Mouse (Mus musculus): ENCODE measurements around the gene Olfr1100.

The Olfr1100 gene

DNA sequence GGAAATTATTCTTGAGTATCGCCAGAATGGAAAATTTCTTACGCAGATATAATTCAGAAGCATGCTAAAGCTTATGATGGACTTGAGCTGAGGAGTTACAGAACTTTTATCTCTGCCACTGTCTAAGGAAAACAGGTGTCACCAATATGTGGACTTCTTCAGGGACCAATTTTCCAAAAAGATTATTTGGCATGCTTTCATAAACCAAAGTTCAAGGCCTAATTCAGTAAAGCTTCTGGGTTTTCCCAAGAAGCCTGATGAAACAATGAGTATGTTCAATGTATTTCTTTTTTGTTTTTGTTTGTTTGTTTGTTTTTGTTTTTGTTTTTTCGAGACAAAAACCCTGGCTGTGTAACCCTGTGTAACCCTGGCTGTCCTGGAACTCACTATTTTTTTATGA, at the start of gene Olfr1100:
Olfr1100 (minus strand) TSS at position 101 of the 400 bp plus-strand sequence.
- no peak for DNase-seq (ENCODE audit: extremely low read depth, low read depth)

DNA sequence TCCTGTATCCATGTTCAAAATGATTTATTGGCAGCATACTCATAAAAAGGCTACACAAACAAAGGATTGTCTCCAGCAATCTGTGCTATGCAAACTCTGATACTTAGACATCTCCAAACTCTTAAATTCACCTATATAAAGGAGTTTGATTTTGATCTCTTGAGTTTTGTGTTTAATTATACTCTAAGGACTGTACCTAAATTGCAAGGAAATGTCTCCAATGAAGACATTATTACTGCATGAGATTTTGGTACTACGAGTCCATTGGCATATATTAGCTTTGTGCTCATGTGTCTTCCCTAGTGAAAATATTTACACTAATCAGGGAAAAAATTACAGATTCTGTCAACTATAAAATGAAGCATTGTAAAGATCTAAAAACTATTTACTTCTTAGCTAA, 47.2 kb upstream of the Olfr1100 start, which contains the start of gene Olfr1104:
Olfr1104 (minus strand) TSS at position 101 of the 400 bp plus-strand sequence.
- no peak for DNase-seq (ENCODE audit: extremely low read depth, low read depth)

DNA sequence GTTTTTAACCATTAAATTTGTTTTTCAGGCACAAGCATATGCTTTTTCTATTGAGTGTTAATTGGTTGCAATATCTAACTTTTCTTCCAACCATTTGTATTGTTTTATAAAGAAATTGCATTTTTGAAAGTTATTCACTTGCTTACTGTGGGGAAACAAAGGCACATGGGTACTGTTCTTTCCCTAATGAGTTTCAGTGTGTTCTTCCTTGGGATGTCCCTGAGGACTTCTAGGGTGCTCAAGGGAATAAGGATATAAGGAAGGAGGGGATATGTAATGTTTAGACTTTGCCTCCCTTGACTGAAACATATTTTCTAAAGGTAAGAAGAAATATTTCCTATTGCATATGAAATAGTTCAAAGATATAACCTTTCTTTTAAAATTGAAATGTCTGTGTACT, 18.3 kb upstream of the Olfr1100 start, which contains the start of gene Olfr1102:
Olfr1102 (plus strand) TSS at position 301 of the 400 bp plus-strand sequence.
- no peak for DNase-seq (ENCODE audit: extremely low read depth, low read depth)

DNA sequence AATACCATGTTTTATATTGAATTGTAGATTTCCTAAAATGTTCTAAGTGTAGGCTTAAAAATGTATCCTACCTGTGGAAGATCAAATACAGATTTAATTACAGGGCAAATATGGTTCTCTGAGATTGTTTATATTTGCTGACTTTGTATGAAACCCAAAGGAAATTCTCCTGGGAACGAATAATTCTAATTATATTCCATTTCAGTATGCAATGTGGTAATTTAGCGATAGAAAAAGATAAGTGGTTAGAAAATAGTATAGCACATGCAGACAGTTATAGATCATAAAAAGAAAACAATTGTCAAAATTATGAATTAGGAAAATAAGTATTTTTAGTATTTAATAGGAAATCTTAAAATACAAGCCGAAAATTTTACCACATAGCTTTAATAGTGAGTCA, 11.4 kb upstream of the Olfr1100 start, which contains the start of gene Olfr1101:
Olfr1101 (minus strand) TSS at position 101 of the 400 bp plus-strand sequence.
- no peak for DNase-seq (ENCODE audit: extremely low read depth, low read depth)

DNA sequence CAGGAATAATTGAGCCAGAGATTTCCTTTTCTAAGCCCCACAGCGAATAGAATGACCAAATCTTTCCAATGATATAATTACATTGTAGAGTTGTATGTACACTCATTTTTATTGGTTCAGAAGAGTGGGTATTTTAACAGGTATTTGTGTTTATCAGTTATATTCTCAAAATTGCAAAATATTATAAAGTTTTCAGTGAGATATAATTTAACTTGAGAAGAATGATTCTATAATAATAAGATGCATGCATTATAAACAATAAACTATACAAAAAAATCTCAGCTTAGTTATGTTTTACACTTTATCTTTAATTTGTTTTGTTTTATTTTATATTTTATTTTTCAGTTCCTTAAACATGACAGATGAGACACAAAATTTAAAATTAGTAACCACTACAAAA, 19.2 kb downstream of the Olfr1100 start, which contains the start of gene Olfr1099:
Olfr1099 (minus strand) TSS at position 101 of the 400 bp plus-strand sequence.
- DNase-seq (ENCODE audit: extremely low read depth, low read depth), result no peak

DNA sequence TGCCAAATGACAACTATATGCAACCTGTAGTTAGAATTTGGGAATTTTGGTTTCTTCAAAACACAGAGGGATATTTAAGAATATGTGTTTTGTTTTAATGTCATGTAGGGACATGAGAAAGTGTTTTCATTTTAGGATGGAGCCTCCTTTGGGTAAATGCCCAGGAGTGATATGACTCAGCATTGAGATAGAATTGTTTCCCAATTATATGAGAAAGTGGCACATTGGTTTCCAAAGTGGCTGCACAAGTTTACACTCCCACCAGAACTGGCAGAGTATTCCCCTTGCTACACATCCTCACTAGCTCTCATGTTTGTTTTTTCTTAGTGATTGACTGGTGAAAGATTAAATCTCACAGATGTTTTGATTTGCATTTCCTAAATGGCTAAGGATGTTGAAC, 53.2 kb downstream of the Olfr1100 start:
- no peak for DNase-seq (ENCODE audit: extremely low read depth, low read depth)
